Mouse (Mus musculus) kidney, adult 18-20 months (tissue): ENCODE results near the gene Olfr1351.
"Not testable (repeated sequence)": the region's sequence is repeated elsewhere in the genome, so short reads cannot be mapped to it uniquely, and the experiment has no call there.

Experiments
- DNase-seq: peaks from one replicate; pipeline ENCODE4 v3.0.0; 2021

The Olfr1351 gene

GRCm38 (mm10) chr10:79012172-79012571, at the start of gene Olfr1351:
Gene Olfr1351, plus strand, starts transcription at chr10:79012472.
- DNase-seq, result no peak

DNA sequence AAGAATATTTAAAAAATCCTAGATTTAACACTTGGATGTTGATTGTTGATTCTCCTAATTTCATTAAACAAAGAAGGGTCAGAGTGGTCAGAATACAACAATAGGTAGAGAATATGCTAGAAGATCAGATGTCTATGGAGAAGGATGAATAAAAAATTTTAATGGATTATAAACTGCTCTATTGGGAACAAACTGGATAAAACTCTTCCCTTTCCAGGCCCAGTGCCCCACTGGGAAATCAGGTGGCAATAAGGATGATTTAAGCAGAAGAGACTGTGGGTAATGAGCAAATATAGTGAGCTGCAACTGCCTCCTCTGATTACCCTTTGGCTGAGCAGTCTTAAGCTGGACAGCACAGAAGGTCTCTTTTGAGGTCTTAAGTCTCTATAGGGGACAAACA, 49.3 kb upstream of the Olfr1351 start, which contains the start of gene Olfr1353:
Olfr1353 (plus strand) TSS at position 301 of the 400 bp plus-strand sequence.
- not testable (repeated sequence) for DNase-seq

GRCm38 (mm10) chr10:78980750-78981149, 31.5 kb upstream of the Olfr1351 start, which contains the start of gene Olfr1352:
Gene Olfr1352, plus strand, starts transcription at chr10:78981050.
- no peak for DNase-seq

GRCm38 (mm10) chr10:79028441-79028840, 16.2 kb downstream of the Olfr1351 start, which contains the start of gene Olfr57:
Gene Olfr57, plus strand, starts transcription at chr10:79028741.
- no peak for DNase-seq

- DNase-seq, result not testable (repeated sequence)
Measured at GRCm38 (mm10) chr10:79042457-79042856, 30.2 kb downstream of the Olfr1351 start.

GRCm38 (mm10) chr10:79057370-79057769, 45.1 kb downstream of the Olfr1351 start:
- not testable (repeated sequence) for DNase-seq
